Mouse (Mus musculus) MEL (cell line): Measurements from ENCODE around the gene Dlx2. TPM values are rescaled to one million over a fixed set of nuclear protein-coding genes. Genes with fewer than 3 reads are reported as not detected.

Experiments used
- DNase-seq: peaks from one replicate; pipeline ENCODE4 v3.0.0; 2011; ENCODE audit warnings: low read depth, low spot score
- H3K27ac ChIP-seq: 2 replicates; pipeline ENCODE4 v1.5.1; 2012; ENCODE audit warnings: low read depth, mild to moderate bottlenecking, control low read depth, low read length, moderate library complexity; ENCODE audit not compliant: control insufficient read depth
- H3K27me3 ChIP-seq, 2 experiments: fragments of 150-350 bp in 1 of 2; sonication (generic) in 1 of 2; 2 replicates each; pipeline ENCODE4 v1.6.1; 2012; ENCODE audit warnings: low read length in 2 of 2, mild to moderate bottlenecking in 2 of 2, improper control_type of control experiment in 1 of 2, moderate library complexity in 1 of 2; ENCODE audit not compliant: insufficient read depth in 2 of 2, control insufficient read depth in 1 of 2
- H3K36me3 ChIP-seq, 2 experiments: 2 replicates each; pipeline ENCODE4 v1.6.1; 2012 to 2014; ENCODE audit warnings: low read length in 2 of 2, improper control_type of control experiment in 1 of 2, inconsistent platforms in 1 of 2, mild to moderate bottlenecking in 1 of 2; ENCODE audit not compliant: insufficient read depth in 2 of 2, control insufficient read depth in 1 of 2
- H3K4me1 ChIP-seq, 2 experiments: fragments of 150-350 bp in 1 of 2; sonication (generic) in 1 of 2; 2 replicates each; pipeline ENCODE4 v1.6.1; 2012; ENCODE audit warnings: low read length in 2 of 2, improper control_type of control experiment in 1 of 2, mild to moderate bottlenecking in 1 of 2; ENCODE audit not compliant: insufficient read depth in 2 of 2, control insufficient read depth in 1 of 2
- H3K4me3 ChIP-seq, 2 experiments: fragments of 150-350 bp in 1 of 2; sonication (generic) in 1 of 2; 2 replicates each; pipeline ENCODE4 v1.5.1; 2012; ENCODE audit warnings: low read depth in 2 of 2, low read length in 2 of 2, mild to moderate bottlenecking in 2 of 2, moderate library complexity in 2 of 2, control low read depth in 1 of 2, improper control_type of control experiment in 1 of 2; ENCODE audit not compliant: control insufficient read depth in 1 of 2, insufficient read depth in 1 of 2
- H3K79me2 ChIP-seq: 2 replicates; pipeline ENCODE4 v1.6.1; 2012; ENCODE audit warnings: mild to moderate bottlenecking, low read length, moderate library complexity; ENCODE audit not compliant: control insufficient read depth, poor library complexity, insufficient read depth
- H3K9ac ChIP-seq: 2 replicates; pipeline ENCODE4 v1.6.1; 2012; ENCODE audit warnings: low read depth, mild to moderate bottlenecking, control low read depth, low read length, moderate library complexity; ENCODE audit not compliant: control insufficient read depth, poor library complexity, severe bottlenecking
- H3K9me3 ChIP-seq: fragments of 150-350 bp; sonication (generic); replicated peaks from 2 replicates; pipeline ENCODE4 v1.6.1; 2012; ENCODE audit warnings: mild to moderate bottlenecking, low read length, improper control_type of control experiment, moderate library complexity; ENCODE audit not compliant: insufficient read depth
- CHD1 ChIP-seq: IDR thresholded peaks from 2 replicates; pipeline ENCODE4 v1.6.1; 2012; ENCODE audit warnings: low read depth, mild to moderate bottlenecking, inconsistent platforms, low read length, improper control_type of control experiment
- CHD2 ChIP-seq: IDR thresholded peaks from 2 replicates; pipeline ENCODE4 v1.6.1; 2011; ENCODE audit warnings: low read length, improper control_type of control experiment
- CTCF ChIP-seq, 3 experiments: IDR thresholded peaks in 2 of 3; conservative IDR thresholded peaks in 1 of 3; 2 replicates each; pipeline ENCODE4 v1.5.1; 2011 to 2012; ENCODE audit warnings: low read length in 3 of 3, low read depth in 2 of 3, mild to moderate bottlenecking in 2 of 3, improper control_type of control experiment in 1 of 3, inconsistent platforms in 1 of 3, mixed read lengths in 1 of 3, moderate library complexity in 1 of 3; ENCODE audit not compliant: control insufficient read depth in 1 of 3, insufficient read depth in 1 of 3, poor library complexity in 1 of 3, severe bottlenecking in 1 of 3
- E2F4 ChIP-seq: IDR thresholded peaks from 2 replicates; pipeline ENCODE4 v1.6.1; 2011; ENCODE audit warnings: low read depth, low read length, improper control_type of control experiment, borderline replicate concordance
- ELF1 ChIP-seq: IDR thresholded peaks from 2 replicates; pipeline ENCODE4 v1.6.1; 2014; ENCODE audit warnings: low read depth, mild to moderate bottlenecking, inconsistent platforms, low read length, improper control_type of control experiment, moderate library complexity
- EP300 ChIP-seq, 2 experiments: IDR thresholded peaks; 2 replicates each; pipeline ENCODE4 v1.6.1; 2011; ENCODE audit warnings: improper control_type of control experiment in 2 of 2, low read length in 2 of 2, low read depth in 1 of 2, mild to moderate bottlenecking in 1 of 2
- GATA1 ChIP-seq: IDR thresholded peaks from 2 replicates; pipeline ENCODE4 v1.6.1; 2011; ENCODE audit warnings: low read depth, low read length, improper control_type of control experiment
- HCFC1 ChIP-seq: IDR thresholded peaks from 2 replicates; pipeline ENCODE4 v1.6.1; 2012; ENCODE audit warnings: low read depth, mild to moderate bottlenecking, inconsistent platforms, low read length, improper control_type of control experiment, moderate library complexity
- JUND ChIP-seq: IDR thresholded peaks from 2 replicates; pipeline ENCODE4 v1.6.1; 2011; ENCODE audit warnings: low read depth, mild to moderate bottlenecking, improper control_type of control experiment, low read length
- KAT2A ChIP-seq: conservative IDR thresholded peaks from 2 replicates; pipeline ENCODE4 v1.6.1; 2012; ENCODE audit warnings: low read depth, low read length, improper control_type of control experiment, inconsistent platforms
- MAFK ChIP-seq: IDR thresholded peaks from 2 replicates; pipeline ENCODE4 v1.6.1; 2011; ENCODE audit warnings: low read depth, mild to moderate bottlenecking, low read length, improper control_type of control experiment, borderline replicate concordance
- MEF2A ChIP-seq: IDR thresholded peaks from 2 replicates; pipeline ENCODE4 v1.6.1; 2014; ENCODE audit warnings: low read depth, mild to moderate bottlenecking, inconsistent platforms, low read length, improper control_type of control experiment; ENCODE audit not compliant: poor library complexity, insufficient replicate concordance, severe bottlenecking; ENCODE audit errors: extremely low read depth
- MXI1 ChIP-seq: IDR thresholded peaks from 2 replicates; pipeline ENCODE4 v1.6.1; 2011; ENCODE audit warnings: mild to moderate bottlenecking, low read depth, low read length, improper control_type of control experiment
- MYC ChIP-seq: IDR thresholded peaks from 2 replicates; pipeline ENCODE4 v1.6.1; 2011; ENCODE audit warnings: low read depth, mild to moderate bottlenecking, low read length, improper control_type of control experiment, moderate library complexity
- NELFE ChIP-seq: IDR thresholded peaks from 2 replicates; pipeline ENCODE4 v1.6.1; 2011; ENCODE audit warnings: low read depth, low read length, improper control_type of control experiment
- POLR2AphosphoS2 ChIP-seq: IDR thresholded peaks from 2 replicates; pipeline ENCODE4 v1.6.1; 2011; ENCODE audit warnings: low read length, improper control_type of control experiment
- POLR2AphosphoS5 ChIP-seq: IDR thresholded peaks from 2 replicates; pipeline ENCODE4 v1.6.1; 2012; ENCODE audit warnings: low read depth, borderline replicate concordance, mild to moderate bottlenecking, inconsistent platforms, low read length, moderate library complexity, mixed read lengths
- SIN3A ChIP-seq: IDR thresholded peaks from 2 replicates; pipeline ENCODE4 v1.6.1; 2012; ENCODE audit warnings: low read length, improper control_type of control experiment, inconsistent platforms
- SMC3 ChIP-seq: IDR thresholded peaks from 2 replicates; pipeline ENCODE4 v1.6.1; 2011; ENCODE audit warnings: low read depth, low read length, improper control_type of control experiment
- TAL1 ChIP-seq: IDR thresholded peaks from 2 replicates; pipeline ENCODE4 v1.6.1; 2012; ENCODE audit warnings: mild to moderate bottlenecking, inconsistent platforms, low read length, moderate library complexity, mixed read lengths
- TCF12 ChIP-seq: IDR thresholded peaks from 2 replicates; pipeline ENCODE4 v1.6.1; 2014; ENCODE audit warnings: low read depth, mild to moderate bottlenecking, inconsistent platforms, low read length, improper control_type of control experiment, moderate library complexity
- UBTF ChIP-seq: IDR thresholded peaks from 2 replicates; pipeline ENCODE4 v1.6.1; 2012; ENCODE audit warnings: low read depth, mild to moderate bottlenecking, inconsistent platforms, low read length, improper control_type of control experiment, moderate library complexity, borderline replicate concordance; ENCODE audit not compliant: insufficient read depth
- USF2 ChIP-seq, 2 experiments: IDR thresholded peaks; 2 replicates each; pipeline ENCODE4 v1.6.1; 2011 to 2012; ENCODE audit warnings: improper control_type of control experiment in 2 of 2, low read length in 2 of 2, borderline replicate concordance in 1 of 2, inconsistent platforms in 1 of 2, low read depth in 1 of 2, mild to moderate bottlenecking in 1 of 2; ENCODE audit not compliant: insufficient read depth in 1 of 2
- ZKSCAN1 ChIP-seq: IDR thresholded peaks from 2 replicates; pipeline ENCODE4 v1.6.1; 2012; ENCODE audit warnings: low read depth, mild to moderate bottlenecking, inconsistent platforms, low read length, improper control_type of control experiment, moderate library complexity
- ZMIZ1 ChIP-seq: IDR thresholded peaks from 2 replicates; pipeline ENCODE4 v1.6.1; 2012; ENCODE audit warnings: low read depth, mild to moderate bottlenecking, inconsistent platforms, low read length, improper control_type of control experiment, moderate library complexity
- ZNF384 ChIP-seq: IDR thresholded peaks from 2 replicates; pipeline ENCODE4 v1.6.1; 2012; ENCODE audit warnings: low read depth, mild to moderate bottlenecking, inconsistent platforms, low read length, improper control_type of control experiment
- polyA plus RNA-seq, 2 experiments: library from polyadenylated mRNA; stranded (reverse) in 1 of 2; unstranded in 1 of 2; fragments of >175 nt in 1 of 2; fragments of >200 nt in 1 of 2; gene quantifications; 2 replicates each; pipeline versions ENCODE4 v1.2.1 to v1.2.4; 2012; ENCODE audit warnings: low replicate concordance in 2 of 2, low read depth in 1 of 2; ENCODE audit not compliant: insufficient read length in 2 of 2, insufficient read depth in 1 of 2, missing spikeins in 1 of 2
- total RNA-seq: library from RNA; depleted of rRNA; stranded (reverse); fragments of 300-350 nt; gene quantifications from 2 replicates; pipeline ENCODE4 v1.2.3, GENCODE M21; 2012

The Dlx2 gene
- total and polyA plus RNA-seq, 3 experiments: not detected

DNA sequence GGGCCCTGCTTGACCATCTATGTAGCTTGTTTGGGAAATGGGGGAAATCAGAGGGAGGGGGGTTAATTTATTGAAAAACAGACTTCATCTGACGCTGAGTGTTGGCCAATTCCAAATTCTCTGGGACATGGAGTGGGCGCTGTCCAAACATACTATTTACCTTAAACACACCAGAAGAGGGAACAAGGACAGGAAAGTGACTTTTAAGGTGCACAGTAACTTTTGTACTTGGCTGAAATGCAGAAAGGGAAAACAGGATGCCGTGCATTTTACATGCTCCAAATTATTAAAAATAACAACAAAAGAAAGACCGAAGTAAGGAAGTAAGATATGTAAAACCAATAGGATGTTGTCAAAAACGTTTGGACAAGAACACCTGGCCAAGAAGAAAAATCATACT lies 13.5 kb downstream of the Dlx2 start:
- no peak for DNase-seq
- H3K27me3 ChIP-seq: no peaks in the 10 kb centered on the region
- no peak for TF ChIP-seq ELF1
- TF ChIP-seq EP300 (IDR thresholded peaks at IDR 0.05; ENCODE audit: low read depth in 1 of 2, low read length in 2 of 2): no peak
- TF ChIP-seq JUND: no peak
- no peak for TF ChIP-seq MYC
- no peak for TF ChIP-seq MXI1
- TF ChIP-seq GATA1: no peak
- TF ChIP-seq CHD1: no peak
- no peak for TF ChIP-seq NELFE
- TF ChIP-seq MAFK: no peak
- no peak for TF ChIP-seq TAL1
- TF ChIP-seq CTCF (IDR thresholded peaks at IDR 0.05 in 2 of 3, conservative IDR thresholded peaks at IDR 0.05 in 1 of 3; ENCODE audit: control insufficient read depth in 1 of 3, insufficient read depth in 1 of 3, low read depth in 2 of 3, low read length in 3 of 3, poor library complexity in 1 of 3, severe bottlenecking in 1 of 3): no peak
- no peak for TF ChIP-seq UBTF
- TF ChIP-seq E2F4: no peak
- no peak for TF ChIP-seq MEF2A
- TF ChIP-seq, all 39 proteins: peak for 0

DNA sequence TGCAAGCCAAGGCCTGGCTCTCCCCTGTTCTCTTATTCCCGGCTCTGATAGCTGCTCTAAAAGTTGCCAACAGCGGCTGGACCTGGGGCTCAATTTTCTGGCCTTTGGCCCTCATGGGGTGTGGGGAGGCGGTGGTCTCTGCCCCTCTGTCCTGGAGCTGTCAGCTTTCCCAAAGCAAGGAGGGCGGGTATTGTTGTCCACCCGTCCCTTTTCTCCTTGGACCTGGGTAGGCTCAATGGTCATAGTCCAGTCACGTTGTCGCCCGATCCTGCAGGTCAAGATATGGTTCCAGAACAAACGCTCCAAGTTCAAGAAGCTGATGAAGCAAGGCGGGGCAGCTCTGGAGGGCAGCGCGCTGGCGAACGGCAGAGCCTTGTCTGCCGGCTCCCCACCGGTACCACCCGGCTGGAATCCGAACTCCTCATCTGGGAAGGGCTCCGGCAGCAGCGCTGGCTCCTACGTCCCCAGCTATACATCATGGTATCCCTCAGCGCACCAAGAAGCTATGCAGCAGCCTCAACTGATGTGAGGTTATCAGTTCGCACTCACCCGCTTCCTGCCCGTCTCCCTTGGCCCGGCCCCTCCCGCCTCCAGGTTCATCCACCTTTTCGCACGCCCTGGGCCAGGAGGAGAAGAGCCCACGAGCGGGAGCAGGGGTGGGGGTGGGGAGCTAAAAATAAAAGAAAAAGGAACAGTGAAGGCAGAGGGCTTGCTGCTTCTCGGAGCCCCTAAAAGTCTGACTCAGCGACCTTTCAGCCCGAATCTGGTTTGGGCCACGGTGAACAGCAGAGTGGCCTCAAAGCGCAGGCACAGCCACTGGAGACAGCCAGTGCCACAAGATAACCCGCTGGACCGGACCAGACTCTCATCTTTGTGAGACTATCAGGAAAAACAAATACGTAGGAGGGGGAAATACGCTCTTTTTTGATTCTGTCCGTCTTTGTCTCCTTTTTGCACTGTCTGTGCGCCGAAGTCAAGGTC lies 14.3 kb downstream of the Dlx2 start:
- Histone ChIP-seq H3K79me2 (peaks cover 6% of the 10 kb centered on the region; the same call in 1 of the 2 replicates), H3K36me3 (no peaks in the 10 kb centered on the region), H3K27ac (no peak overlapping the region), H3K4me3 (no peak overlapping the region), H3K9ac (no peak overlapping the region), H3K9me3 (no peaks in the 10 kb centered on the region), H3K4me1 (no peaks in the 10 kb centered on the region), H3K27me3 (no peaks in the 10 kb centered on the region)
- TF ChIP-seq CHD2: no peak
- TF ChIP-seq HCFC1: no peak
- no peak for TF ChIP-seq POLR2AphosphoS2
- TF ChIP-seq MYC: no peak
- TF ChIP-seq MXI1: no peak
- no peak for TF ChIP-seq SIN3A
- no peak for TF ChIP-seq UBTF
- TF ChIP-seq E2F4: no peak
- no peak for TF ChIP-seq USF2 (IDR thresholded peaks at IDR 0.05; ENCODE audit: borderline replicate concordance in 1 of 2, insufficient read depth in 1 of 2, low read depth in 1 of 2, low read length in 2 of 2)
- TF ChIP-seq POLR2AphosphoS5: no peak
- TF ChIP-seq ZNF384: no peak
- TF ChIP-seq KAT2A: no peak
- no peak for TF ChIP-seq CHD1
- TF ChIP-seq ZMIZ1: no peak
- no peak for TF ChIP-seq MAFK
- no peak for TF ChIP-seq ZKSCAN1
- no peak for TF ChIP-seq ELF1
- TF ChIP-seq SMC3: no peak
- no peak for TF ChIP-seq TCF12
- DNase-seq: no peak

More for the DNA sequence above, 13.5 kb downstream of the Dlx2 start:
- Histone ChIP-seq H3K4me1 (no peaks in the 10 kb centered on the region), H3K9ac (no peak overlapping the region), H3K27ac (no peak overlapping the region), H3K79me2 (peaks cover 6% of the 10 kb centered on the region; the same call in 1 of the 2 replicates), H3K4me3 (no peak overlapping the region), H3K9me3 (no peaks in the 10 kb centered on the region), H3K36me3 (no peaks in the 10 kb centered on the region; a peak in 1 of 4 replicates)
